Mouse (Mus musculus) layer of hippocampus, postnatal 25 days (tissue): ENCODE data around the gene Olfr1351. TPM values are rescaled to one million over a fixed set of nuclear protein-coding genes. Genes with fewer than 3 reads are reported as not detected.
"Not testable (repeated sequence)": the region's sequence is repeated elsewhere in the genome, so short reads cannot be mapped to it uniquely, and the experiment has no call there.

Experiments used
- DNase-seq, 2 experiments: peaks; one replicate each; pipeline ENCODE4 v3.0.0; 2022; ENCODE audit warnings: mixed read lengths in 2 of 2, low spot score in 1 of 2; ENCODE audit errors: extremely low spot score in 1 of 2
- total RNA-seq, 2 experiments: library from RNA; stranded (reverse); gene quantifications; 2 replicates each; pipeline ENCODE4 v1.2.3; 2021

Gene Olfr1351
- not detected for total RNA-seq

- DNase-seq = no peak
Measured at GRCm38 (mm10) chr10:79012172-79012571, at the start of gene Olfr1351. TSS of gene Olfr1351 (plus strand) at chr10:79012472.

DNA sequence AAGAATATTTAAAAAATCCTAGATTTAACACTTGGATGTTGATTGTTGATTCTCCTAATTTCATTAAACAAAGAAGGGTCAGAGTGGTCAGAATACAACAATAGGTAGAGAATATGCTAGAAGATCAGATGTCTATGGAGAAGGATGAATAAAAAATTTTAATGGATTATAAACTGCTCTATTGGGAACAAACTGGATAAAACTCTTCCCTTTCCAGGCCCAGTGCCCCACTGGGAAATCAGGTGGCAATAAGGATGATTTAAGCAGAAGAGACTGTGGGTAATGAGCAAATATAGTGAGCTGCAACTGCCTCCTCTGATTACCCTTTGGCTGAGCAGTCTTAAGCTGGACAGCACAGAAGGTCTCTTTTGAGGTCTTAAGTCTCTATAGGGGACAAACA, 49.3 kb upstream of the Olfr1351 start, which contains the start of gene Olfr1353:
Gene Olfr1353 (plus strand): TSS at position 301 of the 400 bp plus-strand sequence.
- DNase-seq = not testable (repeated sequence)

GRCm38 (mm10) chr10:78980750-78981149, 31.5 kb upstream of the Olfr1351 start, which contains the start of gene Olfr1352:
TSS of gene Olfr1352 (plus strand) at chr10:78981050.
- DNase-seq = no peak

DNA sequence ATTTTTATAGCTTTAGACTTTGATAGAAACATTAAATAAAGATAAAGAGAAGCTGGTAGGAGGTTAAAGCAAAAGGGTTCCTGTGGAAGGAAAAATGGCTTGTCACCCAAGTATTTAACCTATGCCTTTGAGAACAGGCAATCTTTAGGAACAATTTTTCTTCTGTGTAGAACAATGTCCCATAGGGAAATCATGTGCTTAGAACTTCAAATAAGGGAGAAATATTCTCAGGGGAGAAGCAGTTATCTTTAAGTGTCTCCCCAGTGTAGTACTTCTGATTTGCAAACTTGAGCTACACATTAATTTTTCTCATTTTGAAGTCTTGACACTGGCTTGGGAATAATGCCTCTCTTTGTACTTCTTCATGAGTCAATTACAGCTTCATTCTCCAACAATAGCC, 16.2 kb downstream of the Olfr1351 start, which contains the start of gene Olfr57:
Gene Olfr57 (plus strand): TSS at position 301 of the 400 bp plus-strand sequence.
- DNase-seq = no peak

DNA sequence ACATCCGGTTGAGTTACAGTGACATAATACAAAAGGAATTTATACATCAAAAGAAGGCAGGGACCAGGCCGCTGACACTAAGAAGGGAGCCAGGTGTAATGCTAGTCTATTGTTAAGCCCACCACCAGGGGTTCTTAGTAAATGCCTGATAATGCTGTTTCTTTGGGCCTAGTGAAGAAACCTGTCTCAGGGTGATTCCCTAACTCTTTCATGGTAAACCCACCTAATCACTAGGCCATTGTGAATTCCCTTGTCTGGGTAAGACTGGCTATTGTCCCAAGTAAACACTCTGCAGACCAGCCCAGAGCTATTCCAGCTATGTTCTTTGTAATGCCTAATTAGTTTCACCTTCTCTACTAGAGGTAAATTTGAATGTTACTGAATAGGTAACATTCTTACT, 30.2 kb downstream of the Olfr1351 start:
- not testable (repeated sequence) for DNase-seq

- not testable (repeated sequence) for DNase-seq
Measured at GRCm38 (mm10) chr10:79057370-79057769, 45.1 kb downstream of the Olfr1351 start.

Other genes with a start within 250 kb of the Olfr1351 start
- 10 to 100 TPM; 11.0 to 12.5 TPM for gene Slc1a6, start 232.0 kb upstream of the Olfr1351 start, total RNA-seq
- not detected for gene Olfr1356, start 160.3 kb upstream of the Olfr1351 start, total RNA-seq
- not detected for gene Olfr1355, start 136.9 kb upstream of the Olfr1351 start, total RNA-seq
- gene Olfr1354, start 99.3 kb upstream of the Olfr1351 start, total RNA-seq = not detected
- gene Olfr8, start 61.8 kb upstream of the Olfr1351 start, total RNA-seq = not detected
- not detected for gene Olfr1353, start 49.2 kb upstream of the Olfr1351 start, total RNA-seq
- gene Olfr1352, start 31.4 kb upstream of the Olfr1351 start, total RNA-seq = not detected
- not detected for gene Olfr57, start 16.3 kb downstream of the Olfr1351 start, total RNA-seq
- 10 to 100 TPM; 22.6 to 24.5 TPM for gene 2610008E11Rik, start 85.1 kb downstream of the Olfr1351 start, total RNA-seq
- not detected for gene Vmn2r80, start 136.3 kb downstream of the Olfr1351 start, total RNA-seq
- gene Vmn2r81, start 235.2 kb downstream of the Olfr1351 start, total RNA-seq = not detected